Mouse (Mus musculus) bone marrow, adult 2 months (tissue): ENCODE data around the gene Zswim3.

Source experiments
- CTCF ChIP-seq: fragments of 200-500 bp; IDR thresholded peaks from 2 replicates; pipeline ENCODE4 v1.5.1; 2011; ENCODE audit warnings: low read length, control low read depth; ENCODE audit not compliant: control insufficient read depth, insufficient read depth
- POLR2A ChIP-seq: fragments of 200-500 bp; IDR thresholded peaks from 2 replicates; pipeline ENCODE4 v1.6.1; 2011; ENCODE audit warnings: low read depth, mild to moderate bottlenecking, control low read depth, low read length, borderline replicate concordance; ENCODE audit not compliant: control insufficient read depth

GRCm38 (mm10) chr2:164758692-164759091, 46.2 kb upstream of the Zswim3 start:
- TF ChIP-seq CTCF (no peak), POLR2A (no peak)
